Mouse (Mus musculus) stomach, postnatal 0 days (tissue): ENCODE data around the gene Akr1b10. TPM values are rescaled to one million over a fixed set of nuclear protein-coding genes. Genes with fewer than 3 reads are reported as not detected.

ENCODE experiments used
- ATAC-seq: fragments of 200-750 bp; cut with Nextera tagmentation; 2 replicates; pipeline ENCODE4 v1.8.0; 2017; ENCODE audit not compliant: low FRiP score, low TSS enrichment
- DNase-seq: peaks from one replicate; pipeline ENCODE4 v3.0.0-alpha.2; 2016; ENCODE audit warnings: low spot score
- H3K27ac ChIP-seq: fragments of 300-500 bp; sonication (generic); replicated peaks from 2 replicates; pipeline ENCODE4 v1.5.1; 2014; ENCODE audit warnings: mild to moderate bottlenecking, control low read depth
- H3K27me3 ChIP-seq: fragments of 300-500 bp; sonication (generic); 2 replicates; pipeline ENCODE4 v1.6.1; 2014; ENCODE audit warnings: low read length; ENCODE audit not compliant: control insufficient read depth, insufficient read depth
- H3K36me3 ChIP-seq: fragments of 300-500 bp; sonication (generic); 2 replicates; pipeline ENCODE4 v1.6.1; 2014; ENCODE audit warnings: low read length, mixed read lengths; ENCODE audit not compliant: control insufficient read depth, insufficient read depth
- H3K4me1 ChIP-seq: fragments of 300-500 bp; sonication (generic); replicated peaks from 2 replicates; pipeline ENCODE4 v1.6.1; 2014; ENCODE audit warnings: antibody characterized with exemption; ENCODE audit not compliant: control insufficient read depth, insufficient read depth
- H3K4me2 ChIP-seq: fragments of 300-500 bp; sonication (generic); replicated peaks from 2 replicates; pipeline ENCODE4 v1.6.1; 2014; ENCODE audit warnings: low read depth, mild to moderate bottlenecking, control low read depth, moderate library complexity
- H3K4me3 ChIP-seq: fragments of 300-500 bp; sonication (generic); 2 replicates; pipeline ENCODE4 v1.5.1; 2014; ENCODE audit warnings: low read depth, low read length, control low read depth
- H3K9ac ChIP-seq: fragments of 300-500 bp; sonication (generic); 2 replicates; pipeline ENCODE4 v1.6.1; 2014; ENCODE audit warnings: mild to moderate bottlenecking, low read length, control low read depth, mixed read lengths
- H3K9me3 ChIP-seq: fragments of 300-500 bp; sonication (generic); 2 replicates; pipeline ENCODE4 v1.6.1; 2016; ENCODE audit warnings: low read length; ENCODE audit not compliant: control insufficient read depth
- CTCF ChIP-seq: IDR thresholded peaks from 2 replicates; pipeline ENCODE4 v1.5.1; 2016; ENCODE audit warnings: antibody characterized with exemption, low read depth, mild to moderate bottlenecking, moderate library complexity
- EP300 ChIP-seq: optimal IDR thresholded peaks from 2 replicates; pipeline ENCODE3; 2016; ENCODE audit warnings: antibody characterized with exemption
- WGBS: fragments of 180-500 bp; shearing (Covaris S2); extraction: QIAGEN DNeasy Blood & Tissue Kit; methylation state at CpG from one replicate; pipeline ENCODE4 v1.1.7; 2014; 5-methylcytosine and 5-hydroxymethylcytosine counted together
- polyA plus RNA-seq: library from polyadenylated mRNA; unstranded; fragments of >200 nt; fragmentation: Nextera tagmentation; extraction: Ambion mirVana; gene quantifications from 2 replicates; pipeline ENCODE4 v1.2.1, GENCODE M21; 2015

The Akr1b10 gene
- polyA plus RNA-seq, 1 experiment from 2014 or later = 18.3 TPM

DNA sequence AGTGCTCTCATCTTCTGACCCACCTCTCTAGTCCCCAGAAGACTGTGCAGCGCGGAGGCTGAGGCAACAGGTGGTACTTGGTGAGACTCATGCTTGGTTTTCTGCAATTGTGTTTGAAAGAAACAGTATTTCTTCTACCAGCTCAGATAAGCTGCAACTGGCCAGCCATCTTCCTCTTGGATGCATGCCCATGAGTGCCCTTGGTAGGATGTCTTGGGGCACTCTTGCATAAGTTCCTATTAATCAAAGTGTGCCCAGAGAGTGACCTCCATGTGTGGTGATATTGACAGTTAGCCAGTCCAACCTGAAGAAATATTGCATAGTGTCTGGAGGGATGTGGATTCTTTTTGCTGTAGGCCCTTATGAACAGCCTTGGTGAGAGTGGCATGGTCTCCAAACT is 32.5 kb downstream of the Akr1b10 start:
- Histone ChIP-seq H3K4me3 (no peak overlapping the region), H3K4me2 (no peak overlapping the region), H3K27me3 (no peaks in the 10 kb centered on the region), H3K9me3 (no peaks in the 10 kb centered on the region), H3K4me1 (no peaks in the 10 kb centered on the region), H3K9ac (no peak overlapping the region), H3K36me3 (no peaks in the 10 kb centered on the region), H3K27ac (no peak overlapping the region)
- ATAC-seq (no peak), DNase-seq (no peak)
- TF ChIP-seq CTCF (no peak), EP300 (no peak)
- WGBS = 97% methylated on average over 2 of the region's 2 CpGs

DNA sequence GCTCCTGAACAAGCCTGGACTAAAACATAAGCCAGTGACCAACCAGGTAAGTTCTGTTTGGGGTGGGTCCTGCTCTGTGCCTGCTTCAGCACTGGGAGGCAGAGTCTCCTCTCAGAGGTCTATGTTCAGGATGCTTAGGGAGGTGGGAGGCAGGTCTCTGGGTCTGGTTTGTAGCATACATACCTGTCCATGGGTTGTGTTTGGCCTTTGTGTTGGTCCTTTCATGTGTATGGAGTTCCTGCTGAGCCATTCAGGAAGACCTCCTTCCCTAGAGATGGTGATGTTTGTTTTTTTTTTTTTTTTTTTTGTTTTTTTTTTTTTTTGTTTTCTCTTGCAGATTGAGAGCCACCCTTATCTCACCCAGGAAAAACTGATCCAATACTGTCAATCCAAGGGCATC is 35.1 kb downstream of the Akr1b10 start:
- ATAC-seq (no peak), DNase-seq (no peak)
- TF ChIP-seq CTCF (no peak), EP300 (no peak)
- H3K9me3 ChIP-seq = no peaks in the 10 kb centered on the region
- H3K27me3 ChIP-seq = no peaks in the 10 kb centered on the region
- no peak overlapping the region for H3K4me2 ChIP-seq
- H3K4me3 ChIP-seq = no peak overlapping the region
- no peak overlapping the region for H3K9ac ChIP-seq
- no peaks in the 10 kb centered on the region for H3K4me1 ChIP-seq
- H3K27ac ChIP-seq = no peak overlapping the region
- no peaks in the 10 kb centered on the region for H3K36me3 ChIP-seq

DNA sequence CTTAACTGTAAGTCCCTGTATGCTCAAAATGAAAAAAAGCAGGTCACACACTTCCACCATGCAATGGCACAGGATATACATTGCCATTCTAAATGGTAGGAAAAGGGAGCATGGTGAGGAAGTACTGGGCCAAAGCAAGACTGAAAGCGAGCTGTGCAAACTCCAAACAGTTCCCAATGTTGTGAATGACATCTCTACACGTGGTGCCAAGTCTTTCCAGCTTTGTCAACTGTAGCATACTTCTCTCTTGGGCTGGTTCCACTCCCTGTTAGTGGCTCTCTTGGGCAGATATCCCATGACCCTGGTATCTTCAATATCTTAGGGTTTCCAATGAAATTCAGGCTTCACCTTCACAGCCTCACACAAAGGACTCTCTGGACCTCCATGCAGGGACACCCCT is 55.0 kb downstream of the Akr1b10 start:
- 70% methylated on average over 2 of the region's 2 CpGs for WGBS
- DNase-seq (no peak), ATAC-seq (no peak)
- Histone ChIP-seq H3K9me3 (no peaks in the 10 kb centered on the region), H3K4me1 (no peaks in the 10 kb centered on the region), H3K36me3 (no peaks in the 10 kb centered on the region), H3K27ac (no peak overlapping the region), H3K4me2 (no peak overlapping the region), H3K4me3 (no peak overlapping the region), H3K27me3 (no peaks in the 10 kb centered on the region), H3K9ac (no peak overlapping the region)
- no peak for TF ChIP-seq EP300
- TF ChIP-seq CTCF = no peak

DNA sequence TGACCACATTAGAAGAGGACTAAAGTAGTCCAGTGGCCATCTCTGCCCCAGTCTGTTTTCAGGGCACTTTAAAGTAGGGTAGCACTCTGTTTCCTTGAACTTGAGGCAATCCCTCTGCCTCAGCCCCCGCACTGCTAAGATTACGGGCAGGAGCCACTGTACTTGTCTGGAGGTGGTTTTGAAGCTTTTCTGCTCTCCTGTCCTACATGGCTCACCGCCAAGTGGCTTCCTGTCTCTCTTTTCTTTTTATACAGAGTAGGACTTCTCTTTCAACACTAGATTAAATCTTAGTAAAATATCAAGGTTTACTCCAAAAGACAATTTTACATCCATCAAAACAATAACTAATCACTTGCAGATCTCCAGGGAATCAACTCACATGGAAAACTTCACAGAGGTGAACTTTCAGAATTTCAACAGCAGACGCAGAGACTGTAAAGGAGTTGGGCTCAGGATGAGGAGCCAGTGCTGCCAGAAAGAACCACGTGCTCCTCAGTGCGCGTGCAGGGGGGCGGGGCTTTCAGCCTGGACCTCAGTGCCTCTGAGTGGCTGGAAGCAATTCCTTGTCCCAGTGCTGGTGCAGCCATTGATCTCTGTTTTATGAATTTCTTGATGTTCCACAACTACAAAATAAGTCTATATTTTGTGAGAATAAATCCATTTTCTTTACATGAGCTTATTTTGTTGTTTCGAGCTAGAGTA is 57.7 kb downstream of the Akr1b10 start:
- Histone ChIP-seq H3K4me3 (no peak overlapping the region), H3K36me3 (no peaks in the 10 kb centered on the region)
- WGBS = 51% methylated on average over 9 of the region's 9 CpGs

DNA sequence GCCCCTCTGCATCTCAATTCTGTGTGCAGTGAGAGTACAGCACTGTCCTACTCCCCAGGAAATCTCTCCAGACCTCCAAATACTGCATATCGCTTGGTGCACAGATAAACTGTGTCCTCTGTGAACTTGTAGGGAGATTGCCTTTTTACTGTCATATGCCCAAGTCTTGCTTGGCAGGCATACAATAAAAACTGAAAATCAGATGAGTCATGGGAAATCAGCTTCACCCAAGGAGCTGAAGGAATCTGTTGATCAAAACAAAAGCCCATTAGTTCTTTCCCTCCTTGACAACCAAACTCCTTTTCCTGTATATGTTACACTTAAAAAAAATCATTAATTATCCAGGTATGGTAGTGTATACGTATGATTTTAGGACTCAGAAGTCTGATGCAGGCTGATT is 59.8 kb downstream of the Akr1b10 start:
- 67% methylated on average over 2 of the region's 2 CpGs for WGBS
- H3K9me3 ChIP-seq = no peaks in the 10 kb centered on the region
- no peaks in the 10 kb centered on the region for H3K36me3 ChIP-seq
- H3K4me1 ChIP-seq = no peaks in the 10 kb centered on the region
- no peak overlapping the region for H3K27ac ChIP-seq
- H3K4me2 ChIP-seq = no peak overlapping the region
- no peak for ATAC-seq
- H3K9ac ChIP-seq = no peak overlapping the region
- no peak for DNase-seq
- no peak for TF ChIP-seq CTCF
- no peak for TF ChIP-seq EP300
- H3K4me3 ChIP-seq = no peak overlapping the region
- no peaks in the 10 kb centered on the region for H3K27me3 ChIP-seq

More for the DNA sequence above, 57.7 kb downstream of the Akr1b10 start:
- H3K9me3 ChIP-seq = no peaks in the 10 kb centered on the region
- no peak overlapping the region for H3K27ac ChIP-seq
- no peak for DNase-seq
- H3K4me1 ChIP-seq = no peaks in the 10 kb centered on the region
- no peak for ATAC-seq
- no peak overlapping the region for H3K4me2 ChIP-seq
- H3K9ac ChIP-seq = no peak overlapping the region
- TF ChIP-seq CTCF (no peak), EP300 (no peak)
- no peaks in the 10 kb centered on the region for H3K27me3 ChIP-seq

Other genes with a start within 250 kb of the Akr1b10 start
- gene Slc35b4, start 207.1 kb upstream of the Akr1b10 start, polyA plus RNA-seq = 17.2 and 18.7 TPM in 2 replicates
- gene Akr1b3, start 66.7 kb upstream of the Akr1b10 start, polyA plus RNA-seq = 188 TPM in 2 replicates
- 96.1 and 112 TPM in 2 replicates for gene Akr1b8, start 30.1 kb upstream of the Akr1b10 start, polyA plus RNA-seq
- 0.17 and 1.2 TPM in 2 replicates for gene Akr1b7, start 28.1 kb downstream of the Akr1b10 start, polyA plus RNA-seq
- gene Bpgm, start 92.0 kb downstream of the Akr1b10 start, polyA plus RNA-seq = 25.5 and 30.1 TPM in 2 replicates
- 199 and 301 TPM in 2 replicates for gene Cald1, start 214.3 kb downstream of the Akr1b10 start, polyA plus RNA-seq